Mouse (Mus musculus): ENCODE measurements around the gene Spc24. TPM values are rescaled to one million over a fixed set of nuclear protein-coding genes. Genes with fewer than 3 reads are reported as not detected.
"Not testable (repeated sequence)": the region's sequence is repeated elsewhere in the genome, so short reads cannot be mapped to it uniquely, and the experiment has no call there.

Spc24 gene
- total RNA-seq, 1 experiment, result 127 TPM

GRCm38 (mm10) chr9:21786309-21786708, 26.2 kb upstream of the Spc24 start:
- in situ Hi-C loops (cut with MboI; ENCODE audit: low sequenced_read_pairs in 2 of 2, unreplicated experiment in 2 of 2), result loop anchor here in 1 of 2 experiments (10.0 kb wide), 1 partner anchor 438 kb away; the partner anchor contains the start of gene Zfp809

GRCm38 (mm10) chr9:21784517-21785307, 24.6 kb upstream of the Spc24 start:
- Histone ChIP-seq H3K4me1 (ENCODE audit: control insufficient read depth in 2 of 2, insufficient read depth in 2 of 2, low read length in 2 of 2, poor library complexity in 1 of 2) (peaks cover 6 to 10% of the 10 kb centered on the region in 2 experiments), H3K9ac (ENCODE audit: insufficient read depth, low read depth, low read length, poor library complexity, severe bottlenecking) (no peak overlapping the region), H3K27ac (ENCODE audit: insufficient read depth, low read depth, low read length, poor library complexity, severe bottlenecking) (no peak overlapping the region), H3K36me3 (ENCODE audit: control insufficient read depth, insufficient read depth, low read length, poor library complexity, severe bottlenecking) (peaks cover 30% of the 10 kb centered on the region), H3K9me3 (ENCODE audit: control insufficient read depth, insufficient read depth, low read depth, low read length) (no peaks in the 10 kb centered on the region), H3K4me3 (ENCODE audit: insufficient read depth in 1 of 2, low read depth in 1 of 2, low read length in 2 of 2, poor library complexity in 1 of 2, severe bottlenecking in 1 of 2) (no peak overlapping the region)
- in situ Hi-C loops (cut with MboI; ENCODE audit: low sequenced_read_pairs in 2 of 2, unreplicated experiment in 2 of 2), result loop anchor here in 1 of 2 experiments (10.0 kb wide), 1 partner anchor 440 kb away; the partner anchor contains the start of gene Zfp809
- no peak for DNase-seq (ENCODE audit: low read depth, low spot score)
- TF ChIP-seq ZNF384 (IDR thresholded peaks at IDR 0.05; ENCODE audit: low read depth, low read length) (no peak), ZC3H11A (IDR thresholded peaks at IDR 0.05; ENCODE audit: borderline replicate concordance, low read depth, low read length) (no peak), HCFC1 (IDR thresholded peaks at IDR 0.05; ENCODE audit: borderline replicate concordance, insufficient read depth, low read length) (no peak), CHD2 (IDR thresholded peaks at IDR 0.05; ENCODE audit: low read depth, low read length) (no peak), MAFK (IDR thresholded peaks at IDR 0.05; ENCODE audit: insufficient read depth, low read depth, low read length) (no peak)

More at GRCm38 (mm10) chr9:21786309-21786708, 26.2 kb upstream of the Spc24 start:
- H3K9me3 ChIP-seq (ENCODE audit: control insufficient read depth, insufficient read depth, low read depth, low read length); DNase-seq (ENCODE audit: low read depth, low spot score); H3K4me3 ChIP-seq (ENCODE audit: insufficient read depth in 1 of 2, low read depth in 1 of 2, low read length in 2 of 2, poor library complexity in 1 of 2, severe bottlenecking in 1 of 2); H3K9ac ChIP-seq (ENCODE audit: insufficient read depth, low read depth, low read length, poor library complexity, severe bottlenecking): not testable (repeated sequence)
- Histone ChIP-seq H3K36me3 (ENCODE audit: control insufficient read depth, insufficient read depth, low read length, poor library complexity, severe bottlenecking) (peaks cover 27% of the 10 kb centered on the region), H3K27ac (ENCODE audit: insufficient read depth, low read depth, low read length, poor library complexity, severe bottlenecking) (0 out of 2 replicates have a peak overlapping the region, but pooled peaks have one; percentile 39), H3K4me1 (ENCODE audit: control insufficient read depth in 2 of 2, insufficient read depth in 2 of 2, low read length in 2 of 2, poor library complexity in 1 of 2) (peaks cover 6 to 10% of the 10 kb centered on the region in 2 experiments)
- TF ChIP-seq ZNF384 (IDR thresholded peaks at IDR 0.05; ENCODE audit: low read depth, low read length), result peak; percentile 64; the same call in 1 of the 2 replicates

- H3K9ac ChIP-seq (ENCODE audit: insufficient read depth, low read depth, low read length, poor library complexity, severe bottlenecking), result no peak overlapping the region
- H3K4me3 ChIP-seq (ENCODE audit: insufficient read depth in 1 of 2, low read depth in 1 of 2, low read length in 2 of 2, poor library complexity in 1 of 2, severe bottlenecking in 1 of 2), result no peak overlapping the region
- H3K9me3 ChIP-seq (ENCODE audit: control insufficient read depth, insufficient read depth, low read depth, low read length), result no peaks in the 10 kb centered on the region
- in situ Hi-C loops (cut with MboI; ENCODE audit: low sequenced_read_pairs in 2 of 2, unreplicated experiment in 2 of 2), result loop anchor here in 1 of 2 experiments (10.0 kb wide), 1 partner anchor 443 kb away; the partner anchor contains the start of gene Zfp809
- peaks cover 2 to 4% of the 10 kb centered on the region in 2 experiments; a peak in 2 of 4 replicates for H3K4me1 ChIP-seq (ENCODE audit: control insufficient read depth in 2 of 2, insufficient read depth in 2 of 2, low read length in 2 of 2, poor library complexity in 1 of 2)
- TF ChIP-seq ZNF384 (IDR thresholded peaks at IDR 0.05; ENCODE audit: low read depth, low read length), result no peak
- no peak for TF ChIP-seq HCFC1 (IDR thresholded peaks at IDR 0.05; ENCODE audit: borderline replicate concordance, insufficient read depth, low read length)
- TF ChIP-seq ZC3H11A (IDR thresholded peaks at IDR 0.05; ENCODE audit: borderline replicate concordance, low read depth, low read length), result no peak
- no peak for TF ChIP-seq MAFK (IDR thresholded peaks at IDR 0.05; ENCODE audit: insufficient read depth, low read depth, low read length)
- no peak for TF ChIP-seq CHD2 (IDR thresholded peaks at IDR 0.05; ENCODE audit: low read depth, low read length)
- no peak for DNase-seq (ENCODE audit: low read depth, low spot score)
- peaks cover 44% of the 10 kb centered on the region for H3K36me3 ChIP-seq (ENCODE audit: control insufficient read depth, insufficient read depth, low read length, poor library complexity, severe bottlenecking)
- no peak overlapping the region for H3K27ac ChIP-seq (ENCODE audit: insufficient read depth, low read depth, low read length, poor library complexity, severe bottlenecking)
Observed at GRCm38 (mm10) chr9:21781657-21782468, 21.8 kb upstream of the Spc24 start.

GRCm38 (mm10) chr9:21777726-21778125, 17.6 kb upstream of the Spc24 start:
- Histone ChIP-seq H3K9me3 (ENCODE audit: control insufficient read depth, insufficient read depth, low read depth, low read length) (no peaks in the 10 kb centered on the region), H3K36me3 (ENCODE audit: control insufficient read depth, insufficient read depth, low read length, poor library complexity, severe bottlenecking) (peaks cover 53% of the 10 kb centered on the region), H3K27ac (ENCODE audit: insufficient read depth, low read depth, low read length, poor library complexity, severe bottlenecking) (no peak overlapping the region), H3K9ac (ENCODE audit: insufficient read depth, low read depth, low read length, poor library complexity, severe bottlenecking) (no peak overlapping the region), H3K4me1 (ENCODE audit: control insufficient read depth in 2 of 2, insufficient read depth in 2 of 2, low read length in 2 of 2, poor library complexity in 1 of 2) (peaks cover 6 to 12% of the 10 kb centered on the region in 2 experiments; a peak in 1 of 4 replicates), H3K4me3 (ENCODE audit: insufficient read depth in 1 of 2, low read depth in 1 of 2, low read length in 2 of 2, poor library complexity in 1 of 2, severe bottlenecking in 1 of 2) (no peak overlapping the region)
- no peak for TF ChIP-seq CHD2 (IDR thresholded peaks at IDR 0.05; ENCODE audit: low read depth, low read length)
- no peak for TF ChIP-seq ZNF384 (IDR thresholded peaks at IDR 0.05; ENCODE audit: low read depth, low read length)
- TF ChIP-seq MAFK (IDR thresholded peaks at IDR 0.05; ENCODE audit: insufficient read depth, low read depth, low read length), result no peak
- TF ChIP-seq HCFC1 (IDR thresholded peaks at IDR 0.05; ENCODE audit: borderline replicate concordance, insufficient read depth, low read length), result no peak
- no peak for TF ChIP-seq ZC3H11A (IDR thresholded peaks at IDR 0.05; ENCODE audit: borderline replicate concordance, low read depth, low read length)
- in situ Hi-C loops (cut with MboI; ENCODE audit: low sequenced_read_pairs in 2 of 2, unreplicated experiment in 2 of 2), result no loop called here
- DNase-seq (ENCODE audit: low read depth, low spot score), result no peak

Measured in ES-E14 (cell line).